Mouse (Mus musculus) cerebellum, postnatal 10 days (tissue): ENCODE data around the gene Lrrc63.
"Not testable (repeated sequence)": the region's sequence is repeated elsewhere in the genome, so short reads cannot be mapped to it uniquely, and the experiment has no call there.

Source experiments
- DNase-seq, 2 experiments: peaks; one replicate each; pipeline ENCODE4 v3.0.0; 2021; ENCODE audit warnings: mixed read lengths in 2 of 2

Gene Lrrc63

DNA sequence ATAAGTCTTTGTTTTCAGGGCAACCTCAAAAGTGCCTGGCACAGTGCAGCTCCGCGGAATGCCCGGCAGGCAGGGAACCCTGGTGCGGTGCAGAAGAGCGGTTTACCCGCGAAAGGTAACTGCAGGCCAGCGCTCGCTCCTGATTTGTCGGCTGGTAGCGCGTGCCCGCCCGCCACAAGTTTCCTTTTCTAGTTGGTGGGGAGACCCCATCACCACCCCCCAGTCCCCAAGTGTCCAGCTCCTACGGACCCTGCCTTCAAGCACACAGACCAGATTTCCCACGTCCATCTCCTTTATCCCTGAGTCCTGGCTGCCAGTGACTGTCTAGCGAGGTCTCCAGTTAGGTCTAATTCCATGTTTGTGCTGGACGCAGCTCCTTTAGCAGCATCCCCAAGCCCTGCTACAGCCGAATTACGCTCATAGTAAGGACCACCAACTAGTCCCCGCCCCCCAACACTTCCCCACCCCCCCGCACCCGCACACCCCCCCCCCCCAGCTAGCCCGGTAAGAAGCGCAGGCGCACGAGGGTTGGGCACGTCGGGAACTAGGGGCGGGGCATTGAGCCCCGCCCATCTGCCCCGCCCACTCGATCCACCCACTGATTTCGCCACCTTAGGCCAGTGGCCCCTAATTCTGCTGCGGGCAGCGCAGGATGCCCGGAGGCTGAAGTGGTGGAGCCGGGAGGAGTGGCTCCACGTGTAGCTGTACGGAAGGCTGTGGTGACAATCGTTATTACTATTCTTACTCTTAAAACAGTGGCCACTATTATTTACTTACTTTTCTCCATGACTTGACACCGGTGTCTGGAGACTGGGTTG, at the start of gene Lrrc63, which contains the start of gene Lcp1:
Gene Lrrc63 (minus strand): TSS at position 381 of the 818 bp plus-strand sequence.
Gene Lcp1 (plus strand): TSS at position 601 of the 818 bp plus-strand sequence.
- DNase-seq = peak; percentile 86 to 92

DNA sequence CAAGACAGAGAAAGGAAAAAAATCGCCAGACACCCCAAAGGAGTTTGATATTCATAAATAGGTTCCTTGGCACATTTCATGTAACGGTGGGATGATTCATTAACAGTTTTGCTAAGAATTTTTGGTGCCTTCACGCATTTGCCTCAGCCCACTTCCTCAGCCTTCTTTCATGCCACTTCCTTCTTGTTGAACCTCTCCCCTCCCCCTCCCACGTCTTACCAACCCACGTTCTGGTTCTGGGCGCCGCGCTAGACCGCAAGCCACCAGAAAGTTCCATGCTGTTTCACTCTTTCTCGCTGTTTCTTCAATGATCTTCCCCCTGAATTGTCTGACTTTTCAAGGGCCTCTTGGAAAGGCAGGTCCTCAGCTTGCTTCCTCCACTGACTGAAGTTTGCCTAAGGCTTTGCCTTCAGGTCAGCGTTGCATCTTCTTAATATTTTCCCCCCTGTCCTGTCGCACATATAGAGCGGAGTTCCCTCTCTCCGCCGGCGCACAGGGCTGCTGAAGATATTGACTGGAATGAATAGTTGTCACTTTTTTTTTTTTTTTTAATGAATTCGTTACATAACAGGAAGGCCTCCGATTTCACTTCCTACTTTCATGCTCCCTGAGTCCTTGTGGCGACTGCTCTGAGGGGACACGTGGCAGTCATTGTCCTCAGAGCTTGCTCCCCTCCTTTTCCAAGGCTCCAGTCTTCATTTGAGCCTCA, 48.7 kb upstream of the Lrrc63 start:
- no peak for DNase-seq

DNA sequence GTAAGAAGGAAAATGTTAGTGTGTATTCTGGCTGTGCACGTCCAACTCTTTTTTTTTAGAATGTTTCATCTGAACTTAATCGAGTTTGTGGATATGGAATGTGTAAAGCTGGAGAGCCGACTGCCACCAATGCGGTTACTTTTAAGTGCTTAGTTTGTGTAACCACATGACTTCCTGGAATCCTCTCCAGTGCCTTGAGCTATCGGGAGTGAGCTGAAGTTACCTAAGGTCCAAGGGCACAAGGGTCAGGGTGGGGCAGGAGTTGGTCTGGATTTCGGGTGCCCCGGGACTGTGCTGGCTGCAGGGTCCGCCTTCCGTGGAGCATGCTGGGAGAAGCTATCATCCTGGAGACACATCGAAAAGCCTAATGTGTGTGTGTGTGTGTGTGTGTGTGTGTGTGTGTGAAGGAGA, 48.1 kb upstream of the Lrrc63 start:
- DNase-seq = no peak

DNA sequence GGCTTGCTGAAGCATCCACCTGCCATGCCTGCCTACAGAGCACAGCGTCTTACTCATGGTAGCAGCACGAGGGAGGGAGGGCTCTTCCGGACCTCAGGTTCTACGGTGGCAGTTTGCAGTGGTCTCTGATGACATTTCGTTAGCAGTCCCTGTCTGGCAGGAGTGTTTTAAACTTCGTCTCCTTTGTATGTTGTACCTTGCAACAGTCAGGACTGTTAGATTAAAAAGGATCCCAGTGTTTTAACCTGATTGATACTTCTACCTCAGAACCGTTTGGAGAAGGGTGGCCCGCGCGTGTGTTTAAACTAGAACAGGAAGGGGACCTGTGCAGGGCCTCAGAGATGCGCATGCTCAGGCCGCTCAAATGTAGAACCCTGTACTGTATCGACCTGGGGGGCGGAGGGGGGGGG, 47.7 kb upstream of the Lrrc63 start:
- no peak for DNase-seq

DNA sequence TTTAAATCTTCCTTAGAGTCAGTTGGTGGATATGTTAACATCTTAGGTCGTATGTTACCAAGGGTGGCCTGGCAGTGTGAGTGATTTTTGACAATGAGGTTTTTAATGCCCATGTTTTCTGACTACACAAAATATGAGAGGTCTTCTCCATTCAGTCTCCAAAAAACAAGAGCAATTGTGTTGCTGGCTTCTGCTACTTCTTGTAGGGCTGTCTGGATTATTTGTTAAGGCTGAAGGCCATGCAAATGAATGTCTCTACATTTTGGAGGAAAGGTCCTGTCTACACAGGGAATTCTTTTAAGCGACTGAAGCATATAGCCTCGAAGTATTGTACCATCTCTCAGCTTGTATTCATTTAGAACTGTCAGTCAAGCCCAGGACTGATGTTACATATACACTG, 46.7 kb upstream of the Lrrc63 start:
- no peak for DNase-seq

- DNase-seq = no peak
These were observed 45.9 kb upstream of the Lrrc63 start for GRCm38 (mm10) chr14:75176425-75177045.

DNA sequence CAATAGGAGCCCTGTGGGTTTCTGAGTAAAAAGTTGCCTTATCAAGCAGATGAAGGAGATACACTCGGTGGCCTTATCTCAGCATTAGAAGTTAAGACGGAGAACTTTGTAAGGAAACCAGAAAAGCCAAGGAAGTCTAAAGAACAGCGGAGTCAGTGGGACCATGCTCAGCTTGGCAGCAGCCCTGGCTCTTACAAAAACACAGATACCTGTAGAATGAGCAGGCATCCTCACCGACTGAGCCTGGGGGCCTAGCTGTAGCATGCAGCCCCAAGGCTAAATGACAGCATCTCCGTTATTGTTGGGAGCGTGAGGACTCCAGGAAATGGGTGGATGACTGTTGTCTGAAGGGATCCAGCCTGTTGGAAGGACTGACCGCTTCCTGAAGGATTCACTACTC, 45.1 kb upstream of the Lrrc63 start:
- DNase-seq = no peak

- DNase-seq = no peak
These were observed 44.3 kb upstream of the Lrrc63 start for GRCm38 (mm10) chr14:75174731-75175555.

GRCm38 (mm10) chr14:75174296-75174695, 43.6 kb upstream of the Lrrc63 start:
- no peak for DNase-seq

DNA sequence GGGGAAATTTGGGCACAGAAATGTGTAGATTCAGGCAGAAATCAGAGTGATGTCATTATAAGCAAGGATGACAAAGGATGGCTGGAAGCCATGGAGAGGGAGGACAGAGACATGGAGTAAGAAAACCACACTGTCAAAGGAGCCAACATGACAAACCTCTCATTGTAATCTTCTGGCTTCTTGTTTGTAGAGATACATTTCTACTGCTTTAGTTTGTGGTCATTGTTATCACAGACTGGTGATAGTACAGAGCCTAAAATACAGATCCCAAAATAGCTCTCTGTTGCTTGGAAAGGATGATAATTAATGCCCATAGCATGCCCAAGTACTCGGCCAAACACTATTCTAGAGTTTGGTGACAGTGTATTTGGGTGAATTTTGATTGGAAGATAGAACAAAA, 39.9 kb upstream of the Lrrc63 start:
- no peak for DNase-seq

- DNase-seq = no peak
These were observed 37.8 kb upstream of the Lrrc63 start for GRCm38 (mm10) chr14:75168501-75168900.

- no peak for DNase-seq
These were observed 35.0 kb upstream of the Lrrc63 start for GRCm38 (mm10) chr14:75165574-75166131.

DNA sequence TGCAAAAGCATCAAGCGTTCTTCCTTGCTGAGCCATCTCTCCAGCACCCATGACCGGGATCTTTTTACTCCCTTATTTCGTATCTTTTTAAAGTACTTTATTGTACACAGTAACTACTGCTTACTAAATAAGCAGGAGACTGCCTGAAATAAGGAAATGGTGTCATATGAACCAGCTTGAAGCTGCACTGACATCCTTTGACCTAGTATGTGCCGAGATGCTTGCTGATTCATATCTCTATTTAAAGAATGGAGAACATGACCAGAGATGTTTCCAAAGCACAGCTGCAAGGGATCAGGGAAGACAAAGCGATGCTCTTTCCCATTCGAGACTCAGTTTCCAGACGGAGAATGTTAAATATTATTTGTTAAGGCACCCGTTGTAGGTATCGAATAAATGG, 33.7 kb upstream of the Lrrc63 start:
- DNase-seq = no peak

GRCm38 (mm10) chr14:75163866-75164265, 33.2 kb upstream of the Lrrc63 start:
- no peak for DNase-seq

DNA sequence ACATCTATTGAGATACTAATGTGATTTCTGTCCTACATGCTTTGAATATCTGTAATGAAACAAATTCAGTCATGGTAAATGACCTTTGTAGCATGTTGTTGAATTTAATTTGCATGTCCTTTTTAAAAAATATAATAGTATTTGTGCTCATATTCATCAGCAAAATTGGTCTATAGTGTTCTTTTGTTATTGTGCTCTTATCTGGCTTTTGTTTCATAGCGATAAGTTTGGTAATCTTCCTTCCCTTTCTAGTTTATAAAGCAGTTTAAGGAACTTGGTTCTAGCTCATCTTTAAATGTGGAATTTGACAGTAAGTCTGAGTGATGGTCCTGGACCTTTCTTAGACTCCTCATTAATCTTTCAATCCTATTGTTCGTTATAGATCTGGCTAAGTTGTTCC, 28.7 kb upstream of the Lrrc63 start:
- no peak for DNase-seq

- DNase-seq = no peak
These were observed 23.8 kb upstream of the Lrrc63 start for GRCm38 (mm10) chr14:75154481-75154880.

GRCm38 (mm10) chr14:75151146-75151545, 20.5 kb upstream of the Lrrc63 start:
- DNase-seq = peak; percentile 14 to 22

GRCm38 (mm10) chr14:75150653-75151052, 20.0 kb upstream of the Lrrc63 start:
- no peak for DNase-seq

DNA sequence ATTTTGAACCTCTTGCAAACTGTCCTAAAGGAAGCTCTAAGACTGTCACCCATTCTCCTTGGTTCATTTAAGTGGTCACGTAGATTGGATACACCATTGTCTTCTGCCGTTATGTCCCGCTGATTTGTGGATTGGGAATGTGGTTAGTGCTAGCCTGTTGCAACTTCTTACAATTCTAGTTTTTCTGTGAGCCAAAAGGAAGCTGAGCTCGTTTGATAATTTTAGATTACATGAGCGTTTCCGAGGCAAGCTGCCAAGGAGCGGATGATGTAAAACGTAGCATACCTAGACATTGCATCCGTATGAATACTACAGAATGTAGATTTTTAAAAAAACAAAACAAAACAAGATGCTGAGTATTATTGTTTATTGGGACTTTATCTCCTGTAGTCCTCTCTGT, 17.5 kb upstream of the Lrrc63 start:
- DNase-seq = no peak

DNA sequence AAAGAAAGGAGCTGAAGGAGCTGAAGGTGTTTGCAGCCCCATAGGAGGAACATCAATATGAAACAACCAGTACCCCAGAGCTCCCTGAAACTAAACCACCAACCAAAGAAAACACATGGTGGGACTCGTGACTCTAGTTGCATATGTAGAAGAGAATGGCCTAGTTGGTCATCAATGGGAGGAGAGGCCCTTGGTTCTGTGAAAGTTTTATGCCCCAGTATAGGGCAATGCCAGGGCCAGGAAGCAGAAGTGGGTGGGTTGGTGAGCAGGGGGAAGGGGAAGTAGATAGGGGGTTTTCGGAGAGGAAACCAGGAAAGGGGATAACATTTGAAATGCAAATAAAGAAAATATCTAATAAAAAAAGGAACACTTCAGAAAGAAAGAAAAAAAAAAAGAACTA, 17.0 kb upstream of the Lrrc63 start:
- DNase-seq = not testable (repeated sequence)

DNA sequence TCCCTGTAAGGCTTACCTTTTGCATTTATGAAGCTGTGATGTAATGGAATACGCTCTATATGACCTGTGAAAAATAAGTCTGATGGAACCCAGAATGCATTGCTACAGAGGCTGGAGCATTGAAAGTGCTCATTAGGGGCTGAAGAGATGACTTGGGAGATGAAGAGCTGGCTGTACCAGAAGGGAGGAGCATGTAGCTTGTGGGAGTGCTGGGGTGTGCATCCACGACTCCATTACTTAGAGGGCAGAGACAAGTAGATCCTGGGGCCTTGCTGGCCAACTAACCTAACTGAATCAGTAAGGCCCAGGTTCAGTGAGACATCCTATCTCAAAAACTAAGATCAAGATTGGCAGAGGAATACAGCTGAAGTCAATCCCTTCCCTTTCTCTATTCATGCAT, 8.5 kb upstream of the Lrrc63 start:
- DNase-seq = no peak

- no peak for DNase-seq
These were observed 7.8 kb upstream of the Lrrc63 start for GRCm38 (mm10) chr14:75138503-75138902.
